Mouse (Mus musculus) testis, adult 2 months (tissue): ENCODE data around the gene Cav2. TPM values are rescaled to one million over a fixed set of nuclear protein-coding genes. Genes with fewer than 3 reads are reported as not detected.

Source experiments
- H3K27ac ChIP-seq: fragments of 200-500 bp; 2 replicates; pipeline ENCODE4 v1.5.1; 2012; ENCODE audit warnings: low read depth, low read length; ENCODE audit not compliant: control insufficient read depth, insufficient read depth
- H3K27me3 ChIP-seq: fragments of 200-500 bp; 2 replicates; pipeline ENCODE4 v1.6.1; 2012; ENCODE audit warnings: mild to moderate bottlenecking, low read length, moderate library complexity; ENCODE audit not compliant: control insufficient read depth, insufficient read depth
- H3K36me3 ChIP-seq: fragments of 200-500 bp; 2 replicates; pipeline ENCODE4 v1.6.1; 2012; ENCODE audit warnings: mild to moderate bottlenecking, low read length; ENCODE audit not compliant: control insufficient read depth, insufficient read depth
- H3K4me1 ChIP-seq: fragments of 200-500 bp; 2 replicates; pipeline ENCODE4 v1.6.1; 2012; ENCODE audit warnings: low read length; ENCODE audit not compliant: control insufficient read depth, insufficient read depth
- H3K4me3 ChIP-seq: fragments of 200-500 bp; 2 replicates; pipeline ENCODE4 v1.5.1; 2012; ENCODE audit warnings: low read depth, mild to moderate bottlenecking, low read length, moderate library complexity, mixed read lengths; ENCODE audit not compliant: control insufficient read depth
- CTCF ChIP-seq: fragments of 200-500 bp; IDR thresholded peaks from 2 replicates; pipeline ENCODE4 v1.5.1; 2012; ENCODE audit warnings: low read depth, mild to moderate bottlenecking, inconsistent platforms, low read length, moderate library complexity; ENCODE audit not compliant: control insufficient read depth, insufficient read depth, insufficient replicate concordance
- POLR2A ChIP-seq: fragments of 200-500 bp; IDR thresholded peaks from 2 replicates; pipeline ENCODE4 v1.6.1; 2012; ENCODE audit warnings: low read depth, mild to moderate bottlenecking, inconsistent platforms, low read length, moderate library complexity; ENCODE audit not compliant: control insufficient read depth
- polyA plus RNA-seq: library from polyadenylated mRNA; depleted of rRNA; stranded (reverse); fragments of >200 nt; gene quantifications from 2 replicates; pipeline ENCODE4 v1.2.3, GENCODE M21; 2012

Gene Cav2
- polyA plus RNA-seq, 1 experiment = 2.3 TPM

GRCm38 (mm10) chr6:17309260-17309659, 28.3 kb downstream of the Cav2 start:
- TF ChIP-seq CTCF = no peak
- TF ChIP-seq POLR2A = no peak
- Histone ChIP-seq H3K4me3 (no peak overlapping the region), H3K36me3 (no peaks in the 10 kb centered on the region), H3K27ac (no peak overlapping the region), H3K4me1 (no peaks in the 10 kb centered on the region; the same call in 1 of the 2 replicates), H3K27me3 (no peaks in the 10 kb centered on the region)

DNA sequence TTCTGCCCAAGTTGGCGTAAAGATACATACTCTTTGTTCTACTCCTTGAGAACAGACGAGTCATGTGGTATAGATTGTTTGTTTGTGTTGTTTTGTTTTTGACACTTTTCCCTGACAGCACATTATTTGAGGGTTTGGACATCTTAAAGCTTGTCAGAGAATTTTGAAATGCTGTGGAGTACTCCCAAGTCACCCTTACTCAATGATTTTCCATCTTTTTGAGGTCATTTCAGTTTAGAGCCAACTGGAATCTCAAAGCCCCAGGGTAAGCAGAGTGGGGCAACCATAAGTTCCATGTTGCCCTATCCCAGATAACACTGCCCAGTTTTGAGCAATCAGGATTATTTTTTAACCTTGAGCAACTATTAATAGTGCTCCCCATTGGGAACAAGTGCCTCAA, 33.3 kb downstream of the Cav2 start:
- H3K36me3 ChIP-seq = no peaks in the 10 kb centered on the region
- H3K27ac ChIP-seq = no peak overlapping the region
- TF ChIP-seq POLR2A (no peak), CTCF (no peak)
- peaks cover 3% of the 10 kb centered on the region; the same call in 1 of the 2 replicates for H3K4me1 ChIP-seq
- no peaks in the 10 kb centered on the region for H3K27me3 ChIP-seq
- no peak overlapping the region for H3K4me3 ChIP-seq

DNA sequence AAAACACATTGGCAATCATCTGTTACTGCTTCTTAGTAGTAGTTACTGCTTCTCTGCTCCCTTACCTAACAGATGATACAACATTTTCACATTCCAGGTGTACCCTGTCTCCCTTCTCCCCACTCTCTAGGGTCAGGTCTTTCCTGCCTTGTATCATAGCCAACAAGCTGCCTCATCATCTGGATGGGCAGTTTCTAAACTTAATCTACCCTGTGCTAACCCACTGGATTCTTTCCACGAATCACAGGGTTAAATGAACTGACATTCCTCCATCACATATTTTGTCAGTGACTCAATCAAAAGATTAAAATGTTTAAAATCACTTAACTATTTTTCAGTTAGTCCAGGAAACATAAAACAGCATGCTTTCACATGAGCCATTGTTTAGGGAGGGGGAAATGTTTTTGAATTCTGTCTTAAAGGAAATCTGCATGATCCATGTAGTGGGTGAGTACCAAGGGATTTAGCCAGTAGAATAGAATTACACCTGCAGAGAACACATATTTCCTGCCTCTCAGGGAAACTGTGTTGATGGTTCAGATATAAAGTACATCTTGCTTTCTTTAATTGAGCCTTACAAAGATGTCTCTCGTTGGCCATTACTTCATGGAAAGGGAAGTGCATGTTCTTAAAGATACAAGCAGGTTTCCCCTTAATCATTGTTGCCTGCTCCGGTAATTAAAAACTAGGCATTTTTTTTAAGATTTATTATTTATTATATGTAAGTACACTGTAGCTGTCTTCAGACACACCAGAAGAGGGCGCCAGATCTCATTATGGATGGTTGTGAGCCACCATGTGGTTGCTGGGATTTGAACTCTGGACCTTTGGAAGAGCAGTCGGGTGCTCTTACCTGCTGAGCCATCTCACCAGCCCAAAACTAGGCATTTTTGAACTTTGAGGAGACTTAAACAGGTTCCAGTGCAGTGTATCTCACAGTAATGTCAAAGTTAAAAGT, 34.0 kb downstream of the Cav2 start:
- no peak for TF ChIP-seq POLR2A
- TF ChIP-seq CTCF = no peak
- no peaks in the 10 kb centered on the region for H3K36me3 ChIP-seq
- H3K4me3 ChIP-seq = no peak overlapping the region
- H3K27ac ChIP-seq = no peak overlapping the region
- no peaks in the 10 kb centered on the region for H3K27me3 ChIP-seq
- H3K4me1 ChIP-seq = peaks cover 3% of the 10 kb centered on the region; the same call in 1 of the 2 replicates

DNA sequence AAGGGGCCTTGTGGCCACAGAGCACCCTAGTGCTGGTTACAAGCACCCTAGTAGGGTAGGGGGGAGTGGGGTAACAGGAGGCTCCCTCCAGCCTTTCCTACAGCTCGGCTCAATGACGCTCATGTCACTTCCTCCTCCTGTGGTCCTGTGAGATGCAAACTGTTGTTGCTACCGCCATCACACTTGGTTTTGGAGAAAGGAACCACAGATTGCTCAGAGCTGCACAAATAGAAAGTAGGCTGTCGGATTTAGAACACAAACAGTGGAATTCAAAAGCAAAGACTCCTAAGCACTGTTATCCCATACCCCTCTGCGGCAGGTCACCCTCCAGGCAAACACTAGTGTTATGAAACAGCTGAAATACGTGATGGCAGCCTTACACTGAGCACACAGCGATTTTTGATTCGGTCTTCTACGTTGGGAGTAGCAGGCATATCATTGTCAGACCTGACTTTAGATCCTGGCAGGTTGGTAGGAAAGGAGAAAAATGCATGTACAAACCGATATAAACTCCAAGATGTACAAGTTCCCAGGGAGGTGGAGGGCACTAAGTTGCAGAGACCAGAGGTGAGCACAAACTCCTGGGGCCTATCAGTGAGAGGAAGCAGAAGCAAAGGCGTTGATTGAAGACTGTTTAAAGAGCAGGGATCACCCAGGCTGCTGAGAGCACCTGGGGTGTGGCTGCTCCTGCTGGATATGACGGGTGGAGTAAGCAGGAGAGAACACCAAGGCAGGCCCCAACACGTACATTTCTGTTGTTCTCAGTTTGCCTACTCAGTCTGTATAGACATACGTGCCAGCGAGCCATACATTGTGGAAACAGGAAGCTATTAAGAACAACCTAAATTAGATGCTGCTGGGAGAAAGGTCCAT, 35.5 kb downstream of the Cav2 start:
- TF ChIP-seq CTCF (no peak), POLR2A (no peak)
- Histone ChIP-seq H3K4me3 (no peak overlapping the region), H3K27ac (no peak overlapping the region), H3K4me1 (peaks cover 3% of the 10 kb centered on the region; the same call in 1 of the 2 replicates), H3K27me3 (no peaks in the 10 kb centered on the region), H3K36me3 (no peaks in the 10 kb centered on the region)

DNA sequence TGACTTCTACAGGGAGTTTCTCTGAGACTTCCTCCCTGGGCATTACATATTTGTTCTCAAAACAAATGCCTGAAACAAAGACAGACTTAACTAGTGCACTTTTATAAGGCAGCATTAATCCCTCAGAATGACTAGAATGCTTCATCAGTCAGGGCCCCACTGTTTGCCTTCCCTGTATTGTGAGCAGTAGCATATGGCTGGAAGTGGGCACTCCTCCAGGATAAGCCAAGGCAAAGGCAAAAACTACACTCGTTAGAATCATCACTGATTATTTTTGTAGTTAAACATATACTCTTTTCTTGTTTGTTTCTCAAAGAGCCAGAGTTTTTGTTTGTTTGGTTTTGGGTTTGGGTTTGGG, 36.2 kb downstream of the Cav2 start:
- Histone ChIP-seq H3K36me3 (no peaks in the 10 kb centered on the region), H3K27me3 (no peaks in the 10 kb centered on the region), H3K4me1 (peaks cover 3% of the 10 kb centered on the region; the same call in 1 of the 2 replicates), H3K4me3 (no peak overlapping the region), H3K27ac (no peak overlapping the region)
- TF ChIP-seq CTCF (no peak), POLR2A (no peak)

GRCm38 (mm10) chr6:17317944-17318343, 37.0 kb downstream of the Cav2 start:
- Histone ChIP-seq H3K4me1 (peaks cover 3% of the 10 kb centered on the region; the same call in 1 of the 2 replicates), H3K27me3 (no peaks in the 10 kb centered on the region), H3K36me3 (no peaks in the 10 kb centered on the region), H3K4me3 (no peak overlapping the region), H3K27ac (no peak overlapping the region)
- TF ChIP-seq POLR2A (no peak), CTCF (no peak)

GRCm38 (mm10) chr6:17321976-17322375, 41.0 kb downstream of the Cav2 start:
- no peaks in the 10 kb centered on the region; the same call in 1 of the 2 replicates for H3K4me1 ChIP-seq
- TF ChIP-seq POLR2A (no peak), CTCF (no peak)
- H3K27ac ChIP-seq = no peak overlapping the region

More at GRCm38 (mm10) chr6:17321976-17322375, 41.0 kb downstream of the Cav2 start:
- Histone ChIP-seq H3K36me3 (no peaks in the 10 kb centered on the region), H3K27me3 (no peaks in the 10 kb centered on the region), H3K4me3 (no peak overlapping the region)
